Mouse (Mus musculus): ENCODE measurements at regions not wholly inside any gene's neighbourhood (a gene's known extent, or its start where the extent isn't known, plus 50 kb on each side); places are given as distances from the start of the nearest gene placed in this dataset.

- TF ChIP-seq POLR2A (IDR thresholded peaks at IDR 0.05; ENCODE audit: low read depth, low read length) (no peak), CTCF (IDR thresholded peaks at IDR 0.05; ENCODE audit: extremely low read depth, insufficient read depth, insufficient read length, insufficient replicate concordance) (no peak)
These were observed 73.1 kb upstream of the Jak1 start for GRCm38 (mm10) chr4:101338211-101338610.
